Mouse (Mus musculus) kidney, embryonic 15.5 days (tissue): Measurements from ENCODE around the gene Fam3a. TPM values are rescaled to one million over a fixed set of nuclear protein-coding genes. Genes with fewer than 3 reads are reported as not detected.

ENCODE experiments used
- polyA plus RNA-seq: library from polyadenylated mRNA; unstranded; fragments of >200 nt; fragmentation: Nextera tagmentation; extraction: Ambion mirVana; gene quantifications from 2 replicates; pipeline ENCODE4 v1.2.1, GENCODE M21; 2015

Fam3a gene
- polyA plus RNA-seq, 1 experiment from 2014 or later: 40.2 TPM

Other genes with a start within 250 kb of the Fam3a start
- gene Tex28, start 225.4 kb downstream of the Fam3a start, polyA plus RNA-seq: not detected in 2 replicates
- 0.06 and 0.14 TPM in 2 replicates for gene Tktl1, start 216.0 kb downstream of the Fam3a start, polyA plus RNA-seq
- 243 and 308 TPM in 2 replicates for gene Flna, start 143.5 kb downstream of the Fam3a start, polyA plus RNA-seq
- 27.9 and 30.9 TPM in 2 replicates for gene Emd, start 138.6 kb downstream of the Fam3a start, polyA plus RNA-seq
- gene Rpl10, start 122.5 kb downstream of the Fam3a start, polyA plus RNA-seq: 796 and 801 TPM in 2 replicates
- 88.2 and 91.1 TPM in 2 replicates for gene Taz, start 111.4 kb downstream of the Fam3a start, polyA plus RNA-seq
- 12.8 and 13.0 TPM in 2 replicates for gene Dnase1l1, start 110.9 kb downstream of the Fam3a start, polyA plus RNA-seq
- 137 TPM in 2 replicates for gene Atp6ap1, start 96.2 kb downstream of the Fam3a start, polyA plus RNA-seq
- gene Gdi1, start 88.3 kb downstream of the Fam3a start, polyA plus RNA-seq: 191 and 221 TPM in 2 replicates
- 67.0 and 67.1 TPM in 2 replicates for gene Fam50a, start 80.2 kb downstream of the Fam3a start, polyA plus RNA-seq
- 11.4 and 17.0 TPM in 2 replicates for gene Plxna3, start 64.2 kb downstream of the Fam3a start, polyA plus RNA-seq
- gene Lage3, start 39.7 kb downstream of the Fam3a start, polyA plus RNA-seq: 123 and 126 TPM in 2 replicates
- 68.4 and 76.0 TPM in 2 replicates for gene Ubl4a, start 20.1 kb downstream of the Fam3a start, polyA plus RNA-seq
- 19.7 and 22.1 TPM in 2 replicates for gene Slc10a3, start 19.9 kb downstream of the Fam3a start, polyA plus RNA-seq
- gene Ikbkg, start within 50 bp of the Fam3a start, polyA plus RNA-seq: 19.9 and 21.0 TPM in 2 replicates
- 45.7 and 49.2 TPM in 2 replicates for gene G6pdx, start 35.9 kb upstream of the Fam3a start, polyA plus RNA-seq
- not detected in 2 replicates for gene Gm6880, start 88.1 kb upstream of the Fam3a start, polyA plus RNA-seq
- not detected in 2 replicates for gene Olfr1326-ps1, start 181.6 kb upstream of the Fam3a start, polyA plus RNA-seq
- not detected in 2 replicates for gene Olfr1325, start 199.4 kb upstream of the Fam3a start, polyA plus RNA-seq